Mouse (Mus musculus) brain, embryonic 14.5 days (tissue): ENCODE measurements at regions not wholly inside any gene's neighbourhood (a gene's known extent, or its start where the extent isn't known, plus 50 kb on each side); places are given as distances from the start of the nearest gene placed in this dataset.

ENCODE experiments used
- CTCF ChIP-seq: fragments of 200-500 bp; IDR thresholded peaks from 2 replicates; pipeline ENCODE4 v1.5.1; 2012; ENCODE audit warnings: inconsistent platforms, mild to moderate bottlenecking, moderate library complexity, borderline replicate concordance; ENCODE audit not compliant: insufficient read depth, insufficient read length; ENCODE audit errors: extremely low read depth
- POLR2A ChIP-seq: fragments of 200-500 bp; IDR thresholded peaks from 2 replicates; pipeline ENCODE4 v1.6.1; 2012; ENCODE audit warnings: mild to moderate bottlenecking, inconsistent platforms, borderline replicate concordance; ENCODE audit not compliant: poor library complexity, insufficient read depth, insufficient read length, severe bottlenecking; ENCODE audit errors: extremely low read depth

DNA sequence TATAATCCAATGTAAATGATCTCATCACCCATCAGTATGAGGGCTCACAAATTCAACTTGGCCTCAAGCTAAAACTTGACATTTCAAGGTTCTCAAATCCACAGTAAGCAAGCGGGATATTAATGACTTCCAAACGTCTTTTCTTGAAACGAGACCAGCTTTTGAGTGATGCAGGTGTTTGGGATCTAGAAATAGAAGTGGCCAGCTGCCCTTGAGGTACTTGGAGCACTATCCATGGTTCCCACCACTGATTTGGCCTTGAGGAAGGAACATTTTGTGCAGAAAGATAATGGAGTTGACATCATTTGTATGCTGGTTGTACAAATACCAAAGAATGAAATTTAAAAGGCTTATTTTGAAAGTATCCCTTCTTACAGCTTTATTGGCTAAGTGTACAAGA, 378.4 kb upstream of the Tusc1 start:
- TF ChIP-seq POLR2A (no peak), CTCF (no peak)
